Mouse (Mus musculus) liver, postnatal 0 days (tissue): ENCODE data around the gene Ppp1r15b.
A peak's percentile ranks its signal among the peaks of the same experiment; 100 is the strongest.

Experiments used
- CTCF ChIP-seq: sonication (generic); IDR thresholded peaks from 2 replicates; pipeline ENCODE4 v1.5.1; 2016; ENCODE audit warnings: antibody characterized with exemption, low read depth
- EP300 ChIP-seq: IDR thresholded peaks from 2 replicates; pipeline ENCODE4 v1.6.1; 2016; ENCODE audit warnings: antibody characterized with exemption, low read depth, mild to moderate bottlenecking

GRCm38 (mm10) chr1:133177480-133178172, 46.7 kb downstream of the Ppp1r15b start:
- peak; percentile 94 for TF ChIP-seq CTCF
- TF ChIP-seq EP300: no peak
